Mouse (Mus musculus) bone marrow, adult 2 months (tissue): Measurements from ENCODE around the gene Rhno1. TPM values are rescaled to one million over a fixed set of nuclear protein-coding genes. Genes with fewer than 3 reads are reported as not detected.

Source experiments
- H3K27ac ChIP-seq: fragments of 200-500 bp; 2 replicates; pipeline ENCODE4 v1.5.1; 2012; ENCODE audit warnings: low read depth, mild to moderate bottlenecking, control low read depth, inconsistent platforms, low read length; ENCODE audit not compliant: control insufficient read depth, poor library complexity, insufficient read depth
- H3K4me1 ChIP-seq: fragments of 200-500 bp; 2 replicates; pipeline ENCODE4 v1.6.1; 2011; ENCODE audit warnings: low read length; ENCODE audit not compliant: control insufficient read depth, insufficient read depth
- H3K4me3 ChIP-seq: fragments of 200-500 bp; replicated peaks from 2 replicates; pipeline ENCODE3; 2011; ENCODE audit warnings: mild to moderate bottlenecking, low read depth, low read length, control low read depth; ENCODE audit not compliant: control insufficient read depth
- CTCF ChIP-seq: fragments of 200-500 bp; IDR thresholded peaks from 2 replicates; pipeline ENCODE4 v1.5.1; 2011; ENCODE audit warnings: low read length, control low read depth; ENCODE audit not compliant: control insufficient read depth, insufficient read depth
- POLR2A ChIP-seq: fragments of 200-500 bp; IDR thresholded peaks from 2 replicates; pipeline ENCODE4 v1.6.1; 2011; ENCODE audit warnings: low read depth, mild to moderate bottlenecking, control low read depth, low read length, borderline replicate concordance; ENCODE audit not compliant: control insufficient read depth
- WGBS: fragments of 180-500 bp; shearing (Covaris S2); methylation state at CpG from one replicate; pipeline ENCODE4 v1.1.7; 2018; 5-methylcytosine and 5-hydroxymethylcytosine counted together
- polyA plus RNA-seq: library from polyadenylated mRNA; stranded (reverse); fragments of >200 nt; gene quantifications from 2 replicates; pipeline ENCODE4 v1.2.4, GENCODE M21; 2011; ENCODE audit warnings: low replicate concordance; ENCODE audit not compliant: missing spikeins, insufficient read depth, insufficient read length

The Rhno1 gene
- 54.9 and 94.2 TPM in 2 replicates for polyA plus RNA-seq

DNA sequence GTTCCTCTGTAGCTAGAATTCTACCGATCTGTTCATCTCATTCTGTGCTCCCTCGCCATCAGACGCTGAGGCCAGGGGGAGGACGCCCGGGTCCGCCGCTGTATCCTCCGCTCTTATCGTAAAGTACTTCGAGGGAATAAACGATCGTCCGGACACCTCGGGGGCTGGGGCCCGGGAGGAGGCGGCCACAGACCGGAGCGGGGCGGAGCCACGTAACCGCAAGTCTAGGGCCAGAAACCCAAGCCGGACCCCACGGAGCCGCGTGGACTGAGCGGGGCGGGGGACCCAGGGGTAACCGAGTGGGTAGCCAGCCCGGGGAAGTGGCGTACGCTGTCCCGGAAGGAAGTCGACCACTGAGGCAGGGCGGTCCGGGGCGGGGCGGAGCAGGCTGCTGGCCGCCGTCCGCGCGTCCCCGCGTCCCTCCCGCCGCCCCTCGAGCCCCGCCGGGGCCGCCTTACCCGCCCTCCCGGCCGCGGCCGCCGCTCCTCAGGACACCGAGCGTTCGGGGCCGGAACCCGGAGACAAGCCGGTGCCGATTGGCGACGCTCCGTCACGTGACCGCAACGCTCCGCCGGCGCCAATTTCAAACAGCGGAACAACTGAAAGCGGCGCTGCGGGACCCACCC, at the start of gene Rhno1, which contains the start of gene Foxm1:
TSS of gene Rhno1 (minus strand) at position 531 of the 626 bp plus-strand sequence.
TSS of gene Foxm1 (plus strand) at position 587 of the 626 bp plus-strand sequence.
- WGBS = under 1% methylated on average over 76 of the region's 76 CpGs
- Histone ChIP-seq H3K4me3 (peak within 1 kb of the TSS; percentile 94), H3K4me1 (no peaks in the 10 kb centered on the region; the same call in none of the 2 replicates), H3K27ac (peak within 1 kb of the TSS; percentile 97)
- TF ChIP-seq POLR2A = peak; percentile 30; the same call in 1 of the 2 replicates
- no peak for TF ChIP-seq CTCF

DNA sequence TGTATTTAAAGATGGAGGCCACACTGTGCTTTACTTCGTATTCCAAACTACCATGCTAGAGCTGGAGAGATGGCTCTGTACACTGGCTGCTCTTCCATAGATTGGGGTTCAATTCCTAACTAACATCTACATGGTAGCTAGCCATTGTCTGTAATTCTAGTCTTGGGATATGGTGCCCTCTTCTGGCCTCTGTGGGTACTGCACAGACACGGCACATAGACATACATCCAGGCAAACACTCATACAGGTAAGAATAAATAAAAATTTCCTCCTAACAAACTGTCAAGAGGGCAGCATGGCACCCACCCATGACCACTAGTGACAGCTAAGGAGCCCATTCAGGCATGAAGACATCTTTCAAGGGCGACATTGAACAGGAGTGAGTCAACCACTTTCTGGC, 48.4 kb upstream of the Rhno1 start:
- TF ChIP-seq CTCF = peak; percentile 66
- TF ChIP-seq POLR2A = no peak
- Histone ChIP-seq H3K4me1 (no peaks in the 10 kb centered on the region; the same call in 1 of the 2 replicates), H3K27ac (no peak overlapping the region), H3K4me3 (no peak overlapping the region)
- WGBS = 27% methylated on average over 3 of the region's 3 CpGs

DNA sequence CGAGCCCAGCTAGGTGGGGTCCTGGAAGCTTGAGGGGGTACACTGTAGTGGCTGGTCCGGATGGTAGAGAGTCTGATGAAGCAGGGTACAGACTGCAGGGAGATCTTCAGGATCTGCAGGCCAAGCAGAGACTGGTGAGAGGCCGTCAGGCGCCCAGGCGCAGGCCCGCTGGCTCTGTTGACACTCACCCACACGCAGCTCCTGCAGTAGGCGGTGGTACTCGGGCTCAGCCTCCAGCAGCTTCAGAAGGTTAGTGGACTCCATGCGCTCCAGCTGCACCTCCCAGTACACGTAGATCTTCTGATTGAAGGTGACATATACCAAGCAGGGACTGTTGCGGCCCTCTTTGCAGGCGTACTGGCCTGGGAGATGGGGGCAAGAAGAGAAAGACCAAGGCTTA, 47.6 kb upstream of the Rhno1 start:
- 93% methylated on average over 13 of the region's 13 CpGs for WGBS
- Histone ChIP-seq H3K4me1 (no peaks in the 10 kb centered on the region; the same call in 1 of the 2 replicates), H3K4me3 (no peak overlapping the region), H3K27ac (no peak overlapping the region)
- TF ChIP-seq POLR2A (no peak), CTCF (no peak)

DNA sequence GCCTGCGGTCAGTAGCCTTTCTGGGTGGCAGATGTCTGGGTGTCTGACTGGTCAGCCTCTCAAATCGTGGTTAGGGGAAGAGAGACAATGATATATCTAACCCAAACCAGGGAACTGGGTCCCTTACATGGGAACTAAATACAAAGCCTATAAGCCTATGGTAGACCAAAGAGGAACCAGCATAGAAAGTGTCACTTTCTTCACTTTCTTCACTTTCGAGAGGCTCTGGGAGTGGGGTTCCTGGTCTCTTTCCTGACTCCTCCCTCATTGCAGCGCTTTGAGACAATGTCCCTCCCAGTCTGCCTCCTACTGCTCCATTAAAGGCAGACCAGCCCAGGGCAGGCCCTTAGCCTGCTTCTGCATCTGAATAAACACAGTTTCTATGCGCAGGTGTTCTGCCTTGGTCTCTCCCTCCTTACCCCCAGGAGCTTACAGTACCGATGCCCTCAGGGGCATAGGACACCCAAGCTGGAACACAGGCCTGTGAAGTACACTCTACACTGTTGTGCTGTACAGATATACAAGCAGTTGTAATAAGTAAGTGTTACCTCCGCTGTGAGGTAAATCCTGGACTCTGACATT, 45.9 kb upstream of the Rhno1 start:
- Histone ChIP-seq H3K4me3 (no peak overlapping the region), H3K4me1 (no peaks in the 10 kb centered on the region; the same call in 1 of the 2 replicates), H3K27ac (no peak overlapping the region)
- 74% methylated on average over 7 of the region's 7 CpGs for WGBS
- TF ChIP-seq POLR2A = no peak
- no peak for TF ChIP-seq CTCF

DNA sequence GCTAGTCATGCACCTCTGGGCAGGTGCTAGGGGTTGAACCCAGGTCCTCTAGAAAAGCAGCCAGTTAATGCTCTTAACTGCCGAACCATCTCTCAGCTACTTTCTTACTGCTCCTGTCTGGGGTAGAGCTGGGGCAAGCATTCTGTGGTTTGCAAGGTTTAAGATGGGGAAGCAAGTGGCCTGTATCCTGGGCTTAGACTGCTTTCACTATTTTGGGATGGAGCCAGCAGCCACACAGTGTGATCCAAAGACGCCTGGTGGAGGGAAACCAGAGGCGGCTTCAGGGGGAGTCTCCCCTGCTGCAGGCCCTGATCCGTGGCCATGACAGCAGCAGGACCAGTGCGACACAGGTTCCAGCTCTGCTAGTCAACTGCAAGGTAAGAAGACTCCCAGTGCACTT, 42.0 kb upstream of the Rhno1 start:
- no peak overlapping the region for H3K4me3 ChIP-seq
- TF ChIP-seq CTCF (no peak), POLR2A (no peak)
- 15% methylated on average over 5 of the region's 5 CpGs for WGBS
- no peak overlapping the region for H3K27ac ChIP-seq
- no peaks in the 10 kb centered on the region; the same call in 1 of the 2 replicates for H3K4me1 ChIP-seq

DNA sequence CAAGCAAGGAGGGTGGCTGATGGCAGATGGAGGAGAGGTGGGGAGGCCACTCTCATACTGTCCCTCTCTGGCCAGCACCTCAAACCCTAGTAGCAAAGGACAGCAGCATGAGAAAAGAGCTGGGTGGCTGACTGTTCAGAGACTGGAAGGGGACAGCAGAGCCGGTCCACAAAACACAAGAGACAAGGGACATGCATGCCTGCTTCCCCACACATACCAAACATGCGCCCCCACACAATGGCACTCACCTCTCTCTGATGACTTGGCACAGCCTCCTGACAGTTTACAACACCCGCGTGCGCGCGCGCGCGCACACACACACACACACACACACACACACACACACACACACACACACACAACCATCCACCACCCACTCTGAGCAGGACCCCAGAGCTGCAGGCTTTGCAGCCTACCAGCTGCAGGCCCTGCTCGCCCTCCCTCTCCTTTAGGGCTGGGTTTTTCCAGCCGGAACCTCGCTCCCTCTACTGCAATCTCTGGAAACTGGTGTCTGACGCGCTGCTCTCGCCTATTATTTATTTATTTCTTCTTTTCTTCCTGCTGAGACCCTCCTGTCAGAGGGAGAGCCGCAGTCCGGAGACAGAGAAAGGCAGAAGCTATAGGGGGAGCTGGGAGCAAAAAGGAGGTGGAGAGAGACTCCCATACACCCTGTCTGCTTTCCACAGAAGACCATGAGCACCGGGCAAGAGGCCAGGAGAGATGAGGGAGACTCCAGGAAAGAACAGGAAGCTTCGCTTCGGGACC, 36.9 kb upstream of the Rhno1 start:
- no peak overlapping the region for H3K4me3 ChIP-seq
- H3K27ac ChIP-seq = no peak overlapping the region
- H3K4me1 ChIP-seq = no peaks in the 10 kb centered on the region
- TF ChIP-seq POLR2A = no peak
- no peak for TF ChIP-seq CTCF
- WGBS = 81% methylated on average over 21 of the region's 21 CpGs

DNA sequence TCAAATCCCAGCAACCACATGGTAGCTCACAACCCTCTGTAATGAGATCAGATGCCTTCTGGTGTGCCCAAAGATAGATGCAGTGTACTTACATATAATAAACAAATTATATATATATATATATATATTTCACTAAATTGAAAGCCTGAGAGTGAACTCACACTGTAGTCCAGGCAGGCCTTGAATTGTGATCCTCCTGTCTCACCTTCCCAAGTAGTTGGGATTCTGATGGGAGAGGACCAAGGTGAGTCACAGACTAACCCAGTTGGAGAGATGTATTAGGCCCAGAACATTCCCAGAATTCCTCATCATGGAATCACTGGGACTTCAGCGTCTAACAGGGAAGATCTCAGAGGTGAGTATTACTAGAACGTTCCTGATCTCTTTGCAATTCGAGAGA, 36.3 kb upstream of the Rhno1 start, which contains the start of gene Nrip2:
TSS of gene Nrip2 (plus strand) at position 301 of the 400 bp plus-strand sequence.
- TF ChIP-seq CTCF (no peak), POLR2A (no peak)
- Histone ChIP-seq H3K27ac (no peak within 1 kb of the TSS), H3K4me1 (no peaks in the 10 kb centered on the region), H3K4me3 (no peak within 1 kb of the TSS)
- 74% methylated on average over 3 of the region's 3 CpGs for WGBS

DNA sequence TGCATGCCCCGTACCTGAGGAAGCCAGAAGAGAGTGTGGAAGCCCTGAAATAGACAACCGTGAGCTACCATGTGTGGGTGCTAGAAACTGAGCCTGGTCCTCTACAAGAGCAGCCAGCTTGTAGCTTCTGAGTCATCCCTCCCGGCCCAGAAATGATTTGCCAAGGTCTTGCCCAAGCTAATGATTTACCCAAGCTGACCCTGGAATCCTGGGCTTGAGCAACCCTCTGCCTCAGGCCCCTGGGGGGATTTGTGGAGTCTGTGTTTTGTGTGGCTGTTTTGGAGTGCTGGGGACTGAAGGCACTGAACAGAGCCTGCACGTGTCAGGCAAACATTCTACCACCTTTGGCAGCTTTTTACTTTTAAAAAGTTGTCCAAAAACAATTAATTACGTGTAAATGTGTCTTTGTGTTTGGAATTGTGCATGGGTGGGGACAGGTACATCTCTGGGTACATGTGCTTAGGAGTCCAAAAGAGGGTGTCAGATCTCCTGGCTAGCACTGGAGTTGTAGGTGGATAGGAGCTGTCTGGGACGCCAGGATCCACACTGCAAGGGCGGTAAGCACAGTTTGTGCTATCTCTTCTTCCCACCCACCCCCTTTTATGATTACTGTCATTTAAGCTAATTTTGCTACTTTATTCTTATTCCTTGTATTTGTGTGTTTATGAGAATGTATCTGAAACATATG, 35.0 kb upstream of the Rhno1 start:
- WGBS = 77% methylated on average over 7 of the region's 7 CpGs
- no peak overlapping the region for H3K27ac ChIP-seq

More for the DNA sequence above, 35.0 kb upstream of the Rhno1 start:
- H3K4me1 ChIP-seq = no peaks in the 10 kb centered on the region
- no peak for TF ChIP-seq POLR2A
- TF ChIP-seq CTCF = no peak
- no peak overlapping the region for H3K4me3 ChIP-seq
